Mouse (Mus musculus) ES-E14 (cell line): Measurements from ENCODE around the gene Smarca2.

Experiments
- CHD2 ChIP-seq: IDR thresholded peaks from 2 replicates; pipeline ENCODE4 v1.6.1; 2014; ENCODE audit warnings: mild to moderate bottlenecking, low read depth, low read length, inconsistent platforms
- HCFC1 ChIP-seq: IDR thresholded peaks from 2 replicates; pipeline ENCODE4 v1.6.1; 2012; ENCODE audit warnings: low read length, inconsistent platforms, borderline replicate concordance; ENCODE audit not compliant: insufficient read depth
- MAFK ChIP-seq: IDR thresholded peaks from 2 replicates; pipeline ENCODE4 v1.6.1; 2014; ENCODE audit warnings: mild to moderate bottlenecking, low read depth, low read length, inconsistent platforms; ENCODE audit not compliant: insufficient read depth
- ZNF384 ChIP-seq: IDR thresholded peaks from 2 replicates; pipeline ENCODE4 v1.6.1; 2012; ENCODE audit warnings: low read depth, low read length, inconsistent platforms

- TF ChIP-seq HCFC1 (no peak), ZNF384 (no peak), CHD2 (no peak), MAFK (no peak)
Observed at GRCm38 (mm10) chr19:26781209-26781608, 176.4 kb downstream of the Smarca2 start.
